Mouse (Mus musculus): ENCODE measurements around the gene Slc52a3.
A peak's percentile ranks its signal among the peaks of the same experiment; 100 is the strongest.

Slc52a3 gene

DNA sequence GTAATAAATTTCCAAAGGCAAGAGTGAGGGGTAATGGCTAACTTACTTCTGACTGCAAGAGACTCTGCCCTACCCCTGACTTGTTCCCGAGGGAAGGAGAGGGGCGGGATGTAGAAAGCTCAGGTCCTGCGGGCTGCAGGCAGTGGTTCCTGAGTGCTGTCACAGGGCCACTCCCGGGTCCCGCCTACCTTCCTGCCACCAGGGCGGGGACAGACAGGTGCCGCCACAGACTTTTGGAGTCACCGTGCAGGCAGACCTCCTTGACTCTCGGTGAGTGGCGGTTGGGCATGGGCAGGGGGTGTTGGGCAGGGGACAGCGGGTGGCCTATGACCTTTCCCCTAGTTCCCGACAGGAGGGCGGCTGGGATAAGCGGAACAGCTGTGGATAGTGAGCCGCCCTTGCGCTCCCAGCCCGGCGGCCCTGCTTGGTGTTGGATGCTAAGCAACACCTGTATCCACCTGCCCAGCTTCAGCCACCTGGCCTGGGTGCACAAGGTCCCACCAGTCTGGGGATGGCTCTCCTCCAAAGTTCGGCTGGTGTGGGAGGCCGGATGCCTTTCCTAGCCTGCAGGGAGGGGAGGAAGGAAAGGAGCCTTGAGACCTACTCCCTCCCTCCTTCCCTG lies 3.5 kb downstream of the Slc52a3 start:
- no peak for DNase-seq

DNA sequence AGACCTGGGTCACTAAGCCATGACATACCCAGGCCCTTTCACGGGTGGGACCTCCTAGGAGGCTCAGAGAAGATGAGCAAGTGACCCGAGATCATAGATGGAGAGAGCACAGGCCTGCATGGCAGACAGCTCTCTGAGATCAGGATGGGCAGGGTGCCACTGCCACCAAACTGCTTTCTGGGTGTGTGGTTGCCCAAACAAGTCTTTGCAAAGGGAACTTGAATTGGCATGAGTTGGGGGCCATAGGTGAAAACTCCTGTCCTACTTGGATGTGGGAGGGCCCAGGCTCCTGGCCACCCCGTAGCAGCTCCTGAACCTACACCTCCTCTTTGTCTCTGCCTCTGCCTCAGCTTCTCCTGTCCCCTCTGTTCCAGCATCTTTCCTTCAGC lies 4.0 kb downstream of the Slc52a3 start:
- no peak for DNase-seq

DNA sequence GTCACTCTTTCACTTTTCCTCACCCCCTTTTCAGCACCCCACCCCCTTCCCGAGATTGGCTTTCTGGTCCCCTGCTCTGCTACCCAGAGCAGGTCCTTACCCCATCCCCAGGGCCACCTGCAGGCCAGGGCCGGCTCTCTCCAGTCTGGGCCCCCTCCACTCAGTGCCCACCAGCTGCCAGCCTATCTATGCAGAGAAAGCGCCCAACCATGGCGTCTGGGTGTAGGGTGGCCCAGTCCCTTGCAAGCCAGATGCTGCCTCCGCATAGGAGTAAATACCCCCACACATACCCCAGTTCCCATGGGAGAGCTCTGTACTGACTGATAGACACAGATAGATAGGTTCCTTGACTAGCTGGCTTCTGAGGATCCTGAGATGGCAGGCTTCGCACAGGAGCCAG lies 4.4 kb downstream of the Slc52a3 start:
- no peak for DNase-seq

DNA sequence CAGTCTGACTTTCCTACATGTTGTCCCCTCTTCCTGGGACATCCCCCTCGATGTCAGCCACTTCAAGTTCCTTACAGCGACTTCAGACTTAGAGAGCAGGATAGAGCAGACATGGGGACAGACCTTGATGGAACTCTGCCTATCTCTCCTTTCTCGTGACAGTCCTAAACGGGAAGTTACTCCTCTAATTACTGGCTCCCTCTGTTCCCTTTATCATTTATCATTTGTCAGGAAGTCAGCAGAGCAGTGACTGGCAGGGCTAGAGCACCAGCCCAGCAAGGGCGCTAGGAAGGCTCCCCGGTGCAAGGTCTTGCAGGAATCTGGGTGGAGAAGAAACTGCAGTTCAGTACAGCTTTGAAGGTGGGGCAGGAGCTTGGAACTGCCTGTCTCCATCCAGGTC lies 6.2 kb downstream of the Slc52a3 start:
- DNase-seq: no peak

DNA sequence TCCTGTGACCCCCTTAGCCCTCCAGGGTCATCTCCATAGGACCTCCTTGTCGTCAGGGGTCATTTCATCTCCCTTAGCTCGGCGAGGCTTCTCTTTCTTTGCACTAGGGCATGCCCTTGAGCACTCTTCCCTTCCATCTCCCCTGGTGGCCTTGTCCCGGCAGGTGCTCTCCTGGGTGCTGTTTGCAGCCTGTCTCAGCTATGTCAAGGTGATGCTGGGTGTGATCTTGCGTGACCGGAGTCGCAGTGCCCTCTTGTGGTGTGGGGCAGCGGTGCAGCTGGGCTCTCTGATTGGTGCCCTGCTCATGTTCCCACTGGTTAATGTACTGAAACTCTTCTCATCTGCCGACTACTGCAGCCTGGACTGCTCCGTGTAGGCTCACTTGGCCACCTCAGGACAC lies 11.5 kb downstream of the Slc52a3 start:
- peak; percentile 42 to 68 for DNase-seq

DNA sequence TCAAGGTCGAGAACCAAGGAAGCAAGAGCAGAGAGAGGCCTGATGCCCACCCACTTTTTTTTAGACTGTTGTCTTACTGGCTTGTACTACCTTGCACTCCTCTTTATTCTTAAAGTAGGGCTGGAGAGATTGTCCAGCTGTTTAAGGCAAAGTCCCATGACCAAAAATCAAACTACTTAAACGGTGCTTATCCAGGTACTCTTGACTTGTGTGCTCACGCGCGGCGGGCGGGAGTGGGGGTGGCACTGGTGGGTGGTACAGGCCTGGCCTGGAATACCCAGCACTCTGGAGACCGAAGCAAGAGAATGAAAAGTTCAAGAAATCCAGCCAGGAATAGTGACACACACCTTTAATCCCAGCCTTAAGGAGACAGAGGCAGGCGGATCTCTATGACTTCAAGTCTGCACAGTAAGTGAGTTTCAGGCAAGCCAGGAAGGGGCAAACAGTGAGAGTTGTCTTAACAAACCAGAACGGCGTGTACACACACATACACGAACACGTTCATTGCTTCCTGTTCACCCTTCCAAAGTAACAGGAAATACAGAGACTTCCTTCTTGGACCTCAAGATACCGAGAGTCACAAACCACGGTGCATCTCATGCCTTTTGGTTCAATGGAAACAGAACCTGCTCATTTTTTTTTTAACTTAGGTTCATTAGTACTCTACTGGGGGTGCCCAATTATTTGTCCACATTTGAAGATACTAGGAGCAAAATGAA lies 12.9 kb downstream of the Slc52a3 start:
- no peak for DNase-seq

DNA sequence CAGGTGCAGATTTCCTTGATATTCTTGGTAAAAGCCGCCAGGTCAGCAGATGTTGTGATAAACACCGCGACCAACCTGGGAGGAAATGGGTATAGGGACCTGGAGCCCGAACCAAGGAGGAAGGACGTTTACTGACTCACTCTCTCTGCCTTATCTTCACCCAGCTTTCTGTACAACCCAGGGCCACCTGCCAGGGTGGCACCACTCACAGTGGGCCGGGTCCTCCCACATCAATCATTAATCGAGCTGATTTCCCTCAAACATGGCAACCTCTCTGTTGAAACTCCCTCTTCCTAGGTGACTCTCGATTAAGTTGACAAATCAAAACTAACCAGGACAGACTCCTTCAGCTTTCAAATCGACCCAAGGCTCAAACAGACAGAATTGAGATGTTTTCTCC lies 13.9 kb downstream of the Slc52a3 start:
- no peak for DNase-seq

DNA sequence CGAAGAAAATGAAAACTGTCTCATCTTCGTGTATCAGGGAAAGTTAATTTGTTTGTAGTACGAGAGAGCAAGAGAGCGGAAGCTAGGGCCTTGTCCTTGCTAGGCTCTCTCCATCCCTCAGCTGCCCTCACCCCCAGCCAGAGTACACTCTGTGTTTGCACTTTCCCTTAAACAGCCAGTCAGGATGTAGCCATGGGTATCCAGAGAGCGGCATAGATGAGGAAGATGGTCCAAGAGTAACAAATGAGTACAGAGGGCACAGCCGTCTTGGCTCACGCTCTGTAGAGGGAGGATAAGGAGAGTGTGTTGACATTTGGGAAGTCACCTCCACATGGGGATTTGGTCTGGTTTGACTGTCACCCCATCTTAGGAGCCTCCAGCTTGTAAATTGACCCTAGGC lies 14.3 kb downstream of the Slc52a3 start:
- no peak for DNase-seq

DNA sequence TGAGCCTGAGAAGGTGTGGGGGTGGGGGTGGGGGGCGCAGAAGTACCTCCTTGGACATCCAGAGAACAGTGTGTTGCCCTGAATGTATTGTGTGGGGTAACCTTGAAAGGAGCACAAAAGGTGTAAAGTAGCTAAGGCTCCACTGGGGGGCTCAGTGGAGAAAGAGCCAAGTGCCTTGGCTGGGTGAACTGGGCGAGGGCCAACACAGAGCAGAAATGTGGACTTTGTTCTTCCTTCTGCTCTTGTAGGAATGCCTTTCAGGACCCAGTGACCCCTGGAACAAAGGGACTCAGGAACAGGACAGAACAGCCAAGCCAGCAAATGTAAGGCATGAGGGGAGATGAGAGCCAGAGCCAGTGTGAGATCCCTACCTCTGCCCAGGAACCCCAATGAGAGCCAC lies 15.4 kb downstream of the Slc52a3 start:
- DNase-seq: no peak

DNA sequence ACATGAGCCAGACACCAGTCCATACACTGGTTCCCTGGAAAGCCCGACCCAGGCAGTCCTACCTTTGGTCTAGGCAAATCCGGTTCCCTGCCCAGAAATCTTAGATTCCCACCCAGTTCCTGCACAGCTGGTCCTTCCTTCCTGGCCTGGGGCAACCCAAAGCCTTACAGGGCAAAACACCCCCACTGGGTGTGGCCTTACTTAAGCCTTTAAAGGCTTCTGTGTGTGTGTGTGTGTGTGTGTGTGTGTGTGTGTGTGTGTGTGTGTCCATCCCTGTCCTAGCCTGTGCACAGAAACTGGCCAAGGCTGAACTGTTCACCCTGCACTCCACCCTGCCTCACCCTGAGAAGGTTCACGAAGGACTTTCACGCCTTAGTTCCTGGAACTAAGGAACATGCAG lies 15.9 kb downstream of the Slc52a3 start:
- no peak for DNase-seq

DNA sequence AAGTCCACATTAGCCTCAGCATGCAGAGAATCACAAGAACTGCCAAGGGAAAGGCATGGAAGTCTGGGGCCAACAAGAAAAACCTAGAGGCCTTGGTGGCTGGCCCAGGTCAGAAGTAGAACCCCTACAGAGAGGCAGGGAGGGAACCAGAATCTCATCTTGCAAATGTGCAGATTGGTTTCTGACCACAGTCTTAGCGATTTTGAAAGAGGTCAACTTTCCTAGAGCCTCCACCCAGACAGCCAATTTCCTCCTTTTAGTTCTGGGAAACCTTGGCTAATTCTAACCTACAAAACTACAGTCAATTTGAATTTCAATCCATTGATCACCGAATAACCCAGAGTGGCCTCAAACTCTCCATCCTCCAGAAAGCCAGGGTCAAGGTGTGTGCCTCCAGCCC lies 16.4 kb downstream of the Slc52a3 start:
- DNase-seq: no peak

DNA sequence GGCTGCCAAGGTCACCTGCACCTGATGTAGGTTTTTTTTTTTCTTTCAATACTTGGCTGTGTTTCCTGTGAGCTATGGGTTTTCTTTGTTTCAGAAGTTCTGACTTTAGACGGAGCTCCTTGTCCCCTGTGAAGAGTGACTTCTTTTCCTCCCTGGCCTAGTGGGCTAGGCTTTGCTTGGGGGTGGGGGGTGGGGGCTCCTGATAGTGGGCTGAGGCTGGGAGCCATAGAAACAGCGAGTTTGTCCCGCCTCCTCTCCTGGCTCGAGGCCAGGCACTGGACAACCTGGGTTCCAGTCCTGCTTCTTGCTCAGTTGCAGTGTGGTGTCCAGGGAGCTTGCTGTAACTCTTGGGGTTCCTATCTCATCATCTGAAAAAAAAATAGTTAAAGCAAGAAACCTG lies 19.7 kb downstream of the Slc52a3 start:
- DNase-seq: no peak

DNA sequence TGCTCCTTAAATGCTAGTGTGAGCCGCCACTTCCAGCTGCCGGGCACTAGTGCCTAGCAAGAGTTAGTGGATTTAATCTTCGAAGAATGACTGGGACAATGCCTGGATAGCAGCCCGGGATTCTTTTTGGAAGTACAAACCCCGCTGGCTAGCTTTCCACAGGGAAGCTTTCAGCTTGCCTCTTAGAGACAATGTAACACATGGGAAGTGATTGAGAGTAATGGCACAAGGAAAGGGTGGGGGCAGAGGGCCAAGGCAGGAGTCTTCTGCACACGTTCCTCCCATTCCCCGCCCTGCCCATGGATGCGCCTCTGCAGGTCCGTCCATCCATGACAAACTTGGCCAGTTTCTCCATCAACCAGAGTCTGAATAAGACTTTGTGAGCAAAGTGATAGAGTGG lies 20.4 kb downstream of the Slc52a3 start:
- no peak for DNase-seq

DNA sequence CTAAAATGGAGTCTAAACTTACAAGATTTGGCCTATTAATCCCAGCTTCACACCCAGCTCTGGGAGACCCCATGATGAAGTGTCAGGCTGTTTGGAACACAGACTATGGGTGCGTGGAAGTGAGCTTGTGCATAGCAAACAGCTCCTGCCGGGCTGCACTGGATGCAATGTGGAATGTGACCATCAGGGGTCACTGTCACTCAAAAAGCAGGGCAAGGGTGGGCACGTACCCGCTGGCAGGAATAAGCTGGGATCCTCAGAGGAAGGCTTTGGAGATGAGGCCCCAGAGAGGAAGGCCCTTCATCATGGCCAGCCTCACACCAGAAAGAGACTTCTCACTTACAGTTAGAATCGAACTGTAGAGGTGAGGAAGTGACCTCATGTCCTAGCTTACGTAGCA lies 23.9 kb downstream of the Slc52a3 start:
- peak; percentile 46 to 67 for DNase-seq

DNA sequence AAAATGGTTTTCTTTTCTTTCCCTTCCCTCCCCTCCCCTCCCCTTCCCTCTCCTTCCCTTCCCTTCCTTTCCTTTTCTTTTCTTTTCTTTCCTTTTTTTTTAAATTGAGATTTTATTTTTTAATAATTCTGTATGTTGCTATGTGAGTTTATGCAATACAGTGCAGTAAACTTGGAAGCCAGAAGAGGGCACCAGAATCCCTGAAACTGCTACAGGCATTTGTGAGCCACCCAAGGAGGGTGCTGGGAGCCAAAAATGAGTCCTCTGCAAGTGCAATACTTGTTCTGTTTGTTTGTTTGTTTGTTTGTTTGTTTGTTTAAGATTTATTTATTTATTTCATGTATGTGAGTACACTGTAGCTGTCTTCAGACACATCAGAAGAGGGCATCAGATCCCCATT lies 25.7 kb downstream of the Slc52a3 start:
- no peak for DNase-seq

DNA sequence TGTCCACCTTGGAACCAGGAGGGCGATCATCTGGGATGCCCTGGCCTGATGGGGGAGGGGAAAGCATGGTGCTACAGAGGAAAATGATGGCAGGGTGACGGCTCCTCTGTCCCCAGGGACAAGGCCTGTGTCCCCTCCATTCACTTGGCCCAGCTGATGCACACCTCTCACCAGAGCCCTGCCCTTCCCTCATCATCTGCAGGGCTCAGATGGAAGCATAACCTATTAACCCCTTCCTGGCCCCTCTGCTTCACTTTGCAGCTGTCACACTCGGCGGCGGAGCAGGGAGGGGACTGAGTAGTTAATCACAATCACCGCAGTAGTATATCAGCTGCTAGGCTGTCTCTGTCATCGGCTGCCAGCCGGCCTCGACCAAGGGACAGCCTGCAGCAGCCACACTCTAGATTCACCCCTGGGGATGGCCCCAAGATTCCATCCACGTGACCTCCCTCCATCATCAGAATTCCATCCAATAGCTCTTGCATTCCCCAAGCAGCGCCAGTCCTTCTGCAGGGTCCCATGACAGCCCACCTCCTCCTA lies 28.6 kb downstream of the Slc52a3 start:
- DNase-seq: no peak

DNA sequence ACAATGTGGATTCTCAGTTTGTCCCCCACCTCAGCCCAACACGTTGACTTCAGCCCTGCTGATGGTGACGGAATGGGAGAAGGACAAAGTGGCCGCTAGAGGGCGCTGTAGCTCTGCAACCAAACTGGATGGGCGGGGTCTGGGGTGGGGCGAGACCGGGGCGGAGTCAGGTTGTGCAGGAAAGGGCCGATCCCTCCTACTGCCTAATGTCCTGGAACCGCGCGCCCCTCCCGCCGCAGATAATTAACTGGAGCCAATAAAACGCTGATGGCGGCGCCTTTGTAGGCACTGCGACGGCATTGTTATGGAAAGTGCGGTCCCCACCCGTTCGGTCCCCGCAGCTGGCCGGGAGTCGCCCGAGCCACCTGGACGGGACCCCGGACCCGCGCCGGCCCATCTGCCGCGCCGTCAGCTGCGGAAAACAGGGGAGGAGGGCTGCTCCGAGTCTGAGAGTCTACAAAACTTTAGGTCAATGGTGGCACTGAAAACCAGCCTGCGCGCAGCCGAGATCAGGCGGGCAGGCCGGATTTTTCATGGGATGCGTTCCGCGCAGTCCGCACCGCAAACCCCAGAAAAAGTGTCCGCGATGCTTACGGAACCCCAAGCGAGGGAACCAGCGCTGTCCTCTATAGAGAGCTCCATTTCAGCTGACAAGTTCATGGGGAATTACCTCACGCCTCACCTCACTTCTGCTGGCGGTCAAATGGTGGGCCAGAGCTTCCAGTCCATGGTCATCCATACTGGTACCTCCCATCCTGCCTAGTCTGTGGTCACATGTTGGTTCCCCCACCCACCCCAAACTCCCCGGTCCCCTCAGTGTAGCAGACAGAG lies 33.2 kb downstream of the Slc52a3 start:
- peak; percentile 92 to 96 for DNase-seq

DNA sequence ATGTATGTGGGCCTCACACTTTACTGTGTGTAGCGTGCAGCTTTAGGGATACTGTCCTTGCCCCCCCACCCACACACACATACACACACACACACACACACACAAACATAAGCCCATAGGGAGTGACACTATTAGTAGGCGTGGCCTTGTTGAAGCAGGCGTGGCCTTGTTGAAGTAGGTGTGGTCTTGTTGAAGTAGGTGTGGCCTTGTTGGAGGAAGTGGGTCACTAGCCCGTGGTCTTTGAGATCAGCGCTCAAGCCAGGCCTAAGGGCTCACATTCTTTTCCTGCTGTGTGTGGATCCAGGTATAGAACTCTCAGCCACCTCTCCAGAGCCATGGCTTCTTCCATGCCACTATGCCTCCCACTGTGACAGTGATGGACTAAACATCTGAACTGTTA lies 34.7 kb downstream of the Slc52a3 start:
- no peak for DNase-seq

DNA sequence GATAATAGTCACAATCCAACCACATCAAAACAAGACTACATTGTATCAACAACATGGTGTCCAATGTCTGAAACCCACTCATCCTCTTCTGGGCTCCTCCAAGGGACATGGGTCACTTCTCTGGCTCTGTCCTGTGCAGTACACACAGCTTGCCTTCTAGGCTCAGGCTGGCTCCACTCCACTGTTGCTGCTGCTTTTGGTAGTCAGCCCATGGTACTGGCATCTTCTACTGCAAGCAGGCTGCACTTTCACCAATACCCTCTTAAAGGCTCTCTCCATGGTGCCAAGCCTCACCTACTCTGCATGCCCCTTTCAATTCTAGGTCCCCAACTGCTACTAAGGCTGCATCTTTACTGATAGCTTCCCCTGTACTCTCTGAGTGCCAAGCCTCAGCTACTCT lies 43.8 kb downstream of the Slc52a3 start:
- DNase-seq: no peak

DNA sequence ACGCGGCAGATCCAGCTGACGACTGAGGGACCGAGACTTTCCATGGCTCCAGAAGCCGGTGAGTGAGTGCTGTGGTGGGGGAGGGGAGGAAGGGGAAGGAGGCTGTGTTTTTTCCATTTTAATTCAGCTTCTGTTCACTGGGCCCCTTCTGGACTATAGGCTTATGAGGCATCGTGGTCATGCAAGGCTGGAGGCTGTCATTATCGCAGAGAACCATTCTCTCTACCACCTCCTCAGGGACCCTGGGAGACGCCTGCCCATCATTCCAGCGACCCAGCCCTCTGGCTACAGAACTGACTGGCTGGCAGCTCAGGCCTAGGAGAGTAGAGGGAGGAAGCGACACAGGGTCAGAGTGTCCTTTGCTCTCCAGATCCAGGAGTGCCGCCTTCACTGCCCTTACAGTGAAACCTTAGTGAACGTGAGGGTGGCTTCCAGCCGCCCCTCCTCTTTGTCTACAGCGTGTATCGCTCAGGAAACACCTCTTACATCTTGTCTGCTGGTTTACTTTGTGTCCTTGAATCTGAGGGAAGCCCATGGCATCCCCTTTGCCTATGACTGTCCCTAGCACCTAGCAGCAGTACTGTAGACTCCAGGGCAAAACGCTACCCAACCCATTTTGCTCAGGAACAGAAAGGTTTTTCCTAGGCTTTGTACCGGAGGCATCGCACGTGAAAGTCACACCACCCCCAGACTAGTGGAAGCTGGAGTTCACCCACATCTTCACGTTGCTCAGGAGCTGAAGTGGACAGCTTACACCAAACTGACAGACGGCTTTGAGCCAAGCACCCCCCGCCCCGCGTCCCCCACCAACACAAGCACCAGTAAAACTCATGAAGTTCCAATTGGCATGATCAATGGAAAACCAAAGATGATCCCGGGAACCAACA lies 51.0 kb downstream of the Slc52a3 start:
- DNase-seq: no peak

DNA sequence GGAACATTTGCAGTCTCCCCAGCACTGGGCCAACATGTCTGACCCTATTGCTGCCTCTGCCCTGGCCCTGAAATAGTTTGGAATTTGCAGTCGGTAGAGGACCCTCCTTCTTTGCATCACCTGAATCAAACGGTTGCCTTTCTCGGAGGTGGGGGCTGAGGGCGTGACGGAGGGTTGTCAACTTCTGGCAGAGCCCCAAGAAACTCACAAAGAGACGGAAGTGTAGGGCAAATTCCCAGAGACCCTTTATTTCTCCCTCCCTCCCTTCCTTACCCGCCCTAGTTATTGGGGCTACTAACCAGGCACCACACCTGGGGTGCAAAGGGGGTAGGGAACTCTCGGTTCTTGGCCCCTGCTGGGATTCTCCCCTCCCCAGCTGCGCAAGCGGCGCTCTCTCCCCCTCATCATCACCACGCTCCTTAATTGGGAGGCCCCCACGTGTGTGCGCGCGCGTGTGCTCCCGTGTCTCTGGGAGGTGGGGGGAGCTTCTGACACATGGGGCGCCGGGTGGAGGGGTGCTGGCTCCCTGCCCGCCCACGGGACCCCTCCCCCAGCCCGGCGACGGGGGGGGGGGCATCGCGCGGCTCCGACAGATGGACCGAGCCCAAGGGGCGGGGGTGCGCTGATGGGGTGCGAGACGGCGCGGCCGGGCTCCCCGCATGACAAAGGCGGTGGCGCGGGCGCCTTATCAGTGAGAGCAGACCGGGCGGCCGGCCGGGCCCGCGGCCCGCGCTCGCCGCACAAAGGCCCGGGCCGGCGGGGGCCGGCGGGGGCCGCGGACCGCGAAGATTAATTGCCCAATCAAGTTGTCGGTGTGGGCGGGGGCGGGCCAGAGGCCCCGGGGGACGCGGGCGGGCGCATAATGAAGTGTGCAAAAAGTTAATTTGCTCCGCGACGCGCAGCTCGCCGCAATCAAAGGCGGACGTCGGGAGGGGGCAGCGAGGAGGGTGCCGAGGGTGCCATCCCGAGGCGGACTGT lies 52.0 kb downstream of the Slc52a3 start:
- DNase-seq: peak in 1 of 2 experiments; percentile 48
